Mouse (Mus musculus): Measurements from ENCODE around the gene Usp22. TPM values are rescaled to one million over a fixed set of nuclear protein-coding genes. Genes with fewer than 3 reads are reported as not detected.

Usp22 gene
- total and polyA plus RNA-seq, 3 experiments, result 48.1 to 65.3 (median 54.7) TPM

- no peak for DNase-seq (ENCODE audit: extremely low read depth)
- dilution Hi-C loops (cut with MboI; ENCODE audit: extremely low pct_ligation_motif_present, extremely low pct_unique_long_range_greater_than_20kb, low sequenced_read_pairs), result no loop called here
Measured at GRCm38 (mm10) chr11:61183820-61184219, 9.0 kb upstream of the Usp22 start.

GRCm38 (mm10) chr11:61181624-61182023 is 6.8 kb upstream of the Usp22 start:
- Histone ChIP-seq H3K4me1 (ENCODE audit: control insufficient read depth in 1 of 2, insufficient read depth in 2 of 2) (peaks cover 0 to 1% of the 10 kb centered on the region in 2 experiments; a peak in 1 of 4 replicates), H3K9ac (ENCODE audit: insufficient read depth, low read depth) (no peak overlapping the region), H3K4me3 (replicated peaks in 1 of 3; ENCODE audit: low read depth in 2 of 3, low read length in 2 of 3, poor library complexity in 1 of 3) (no peak overlapping the region), H3K79me2 (replicated peaks; ENCODE audit: control insufficient read depth, extremely low read depth, insufficient read depth, poor library complexity, severe bottlenecking) (no peaks in the 10 kb centered on the region), H3K9me3 (replicated peaks; ENCODE audit: low read length) (no peaks in the 10 kb centered on the region), H3K36me3 (replicated peaks in 1 of 2; ENCODE audit: control insufficient read depth in 1 of 2, insufficient read depth in 1 of 2, low read length in 1 of 2) (no peaks in the 10 kb centered on the region), H3K27me3 (replicated peaks) (no peaks in the 10 kb centered on the region), H3K4me2 (ENCODE audit: insufficient read depth, low read depth, poor library complexity, severe bottlenecking) (no peak overlapping the region), H3K27ac (ENCODE audit: insufficient read depth, low read depth) (no peak overlapping the region)
- TF ChIP-seq CHD2 (IDR thresholded peaks at IDR 0.05; ENCODE audit: low read length) (no peak), POLR2A (IDR thresholded peaks at IDR 0.05; ENCODE audit: low read depth, low read length) (no peak), NRF1 (IDR thresholded peaks at IDR 0.05; ENCODE audit: low read depth, low read length) (no peak), IRF4 (IDR thresholded peaks at IDR 0.05; ENCODE audit: low read depth, low read length) (no peak), MAZ (IDR thresholded peaks at IDR 0.05; ENCODE audit: low read depth, low read length) (no peak), BHLHE40 (IDR thresholded peaks at IDR 0.05; ENCODE audit: low read depth, low read length) (no peak), SMC3 (IDR thresholded peaks at IDR 0.05; ENCODE audit: low read depth, low read length) (no peak), JUN (IDR thresholded peaks at IDR 0.05; ENCODE audit: insufficient read depth, low read depth, low read length) (no peak), MYC (IDR thresholded peaks at IDR 0.05; ENCODE audit: low read depth, low read length) (no peak), TCF12 (IDR thresholded peaks at IDR 0.05; ENCODE audit: low read depth, low read length) (no peak), SIN3A (IDR thresholded peaks at IDR 0.05; ENCODE audit: low read length) (no peak), MXI1 (IDR thresholded peaks at IDR 0.05; ENCODE audit: low read depth, low read length) (no peak), RAD21 (IDR thresholded peaks at IDR 0.05; ENCODE audit: low read depth, low read length) (no peak), TBP (conservative IDR thresholded peaks at IDR 0.05; ENCODE audit: low read depth, low read length) (no peak)
- in situ Hi-C loops (cut with MboI; ENCODE audit: low pct_ligation_motif_present, low pct_unique_long_range_greater_than_20kb, low sequenced_read_pairs), result no loop called here
- no peak for DNase-seq (ENCODE audit: extremely low read depth)
- dilution Hi-C loops (cut with MboI; ENCODE audit: extremely low pct_ligation_motif_present, extremely low pct_unique_long_range_greater_than_20kb, low sequenced_read_pairs), result no loop called here

More at GRCm38 (mm10) chr11:61183820-61184219, 9.0 kb upstream of the Usp22 start:
- H3K27me3 ChIP-seq (replicated peaks), result no peaks in the 10 kb centered on the region
- no peak overlapping the region for H3K4me3 ChIP-seq (replicated peaks in 1 of 3; ENCODE audit: low read depth in 2 of 3, low read length in 2 of 3, poor library complexity in 1 of 3)
- H3K4me2 ChIP-seq (ENCODE audit: insufficient read depth, low read depth, poor library complexity, severe bottlenecking), result no peak overlapping the region
- TF ChIP-seq JUN (IDR thresholded peaks at IDR 0.05; ENCODE audit: insufficient read depth, low read depth, low read length) (no peak), BHLHE40 (IDR thresholded peaks at IDR 0.05; ENCODE audit: low read depth, low read length) (no peak), MAFK (IDR thresholded peaks at IDR 0.05; ENCODE audit: insufficient replicate concordance, low read length) (no peak), POLR2AphosphoS2 (IDR thresholded peaks at IDR 0.05; ENCODE audit: low read depth, low read length) (no peak), UBTF (IDR thresholded peaks at IDR 0.05; ENCODE audit: low read depth, low read length) (no peak), E2F4 (IDR thresholded peaks at IDR 0.05; ENCODE audit: insufficient replicate concordance, low read depth, low read length) (no peak), RCOR1 (conservative IDR thresholded peaks at IDR 0.05; ENCODE audit: low read depth, low read length) (no peak), CTCF (conservative IDR thresholded peaks at IDR 0.05 in 1 of 2, IDR thresholded peaks at IDR 0.05 in 1 of 2; ENCODE audit: low read depth in 2 of 2, low read length in 2 of 2) (no peak), ZKSCAN1 (IDR thresholded peaks at IDR 0.05; ENCODE audit: borderline replicate concordance, low read depth, low read length) (no peak), RAD21 (IDR thresholded peaks at IDR 0.05; ENCODE audit: low read depth, low read length) (no peak), NRF1 (IDR thresholded peaks at IDR 0.05; ENCODE audit: low read depth, low read length) (no peak), ELF1 (IDR thresholded peaks at IDR 0.05; ENCODE audit: low read depth, low read length) (no peak), ZNF384 (IDR thresholded peaks at IDR 0.05; ENCODE audit: low read depth, low read length) (no peak), ZMIZ1 (IDR thresholded peaks at IDR 0.05; ENCODE audit: low read depth, low read length) (no peak), NELFE (IDR thresholded peaks at IDR 0.05; ENCODE audit: low read depth, low read length) (no peak), MAX (IDR thresholded peaks at IDR 0.05; ENCODE audit: low read length) (no peak), TBP (conservative IDR thresholded peaks at IDR 0.05; ENCODE audit: low read depth, low read length) (no peak), SIN3A (IDR thresholded peaks at IDR 0.05; ENCODE audit: low read length) (no peak)
- in situ Hi-C loops (cut with MboI; ENCODE audit: low pct_ligation_motif_present, low pct_unique_long_range_greater_than_20kb, low sequenced_read_pairs), result no loop called here
- H3K27ac ChIP-seq (ENCODE audit: insufficient read depth, low read depth), result no peak overlapping the region
- no peaks in the 10 kb centered on the region for H3K79me2 ChIP-seq (replicated peaks; ENCODE audit: control insufficient read depth, extremely low read depth, insufficient read depth, poor library complexity, severe bottlenecking)
- no peaks in the 10 kb centered on the region for H3K36me3 ChIP-seq (replicated peaks in 1 of 2; ENCODE audit: control insufficient read depth in 1 of 2, insufficient read depth in 1 of 2, low read length in 1 of 2)
- H3K9me3 ChIP-seq (replicated peaks; ENCODE audit: low read length), result no peaks in the 10 kb centered on the region
- H3K9ac ChIP-seq (ENCODE audit: insufficient read depth, low read depth), result no peak overlapping the region
- no peaks in the 10 kb centered on the region for H3K4me1 ChIP-seq (ENCODE audit: control insufficient read depth in 1 of 2, insufficient read depth in 2 of 2)

All from CH12.LX (cell line).